Mouse (Mus musculus) CD4-positive helper T cell, adult 2 months (primary cell): Measurements from ENCODE around the gene Snap25.

Experiments
- DNase-seq: peaks from one replicate; pipeline ENCODE4 v3.0.0-alpha.2; 2012; ENCODE audit warnings: low read depth, missing footprints, low spot score

The Snap25 gene

DNA sequence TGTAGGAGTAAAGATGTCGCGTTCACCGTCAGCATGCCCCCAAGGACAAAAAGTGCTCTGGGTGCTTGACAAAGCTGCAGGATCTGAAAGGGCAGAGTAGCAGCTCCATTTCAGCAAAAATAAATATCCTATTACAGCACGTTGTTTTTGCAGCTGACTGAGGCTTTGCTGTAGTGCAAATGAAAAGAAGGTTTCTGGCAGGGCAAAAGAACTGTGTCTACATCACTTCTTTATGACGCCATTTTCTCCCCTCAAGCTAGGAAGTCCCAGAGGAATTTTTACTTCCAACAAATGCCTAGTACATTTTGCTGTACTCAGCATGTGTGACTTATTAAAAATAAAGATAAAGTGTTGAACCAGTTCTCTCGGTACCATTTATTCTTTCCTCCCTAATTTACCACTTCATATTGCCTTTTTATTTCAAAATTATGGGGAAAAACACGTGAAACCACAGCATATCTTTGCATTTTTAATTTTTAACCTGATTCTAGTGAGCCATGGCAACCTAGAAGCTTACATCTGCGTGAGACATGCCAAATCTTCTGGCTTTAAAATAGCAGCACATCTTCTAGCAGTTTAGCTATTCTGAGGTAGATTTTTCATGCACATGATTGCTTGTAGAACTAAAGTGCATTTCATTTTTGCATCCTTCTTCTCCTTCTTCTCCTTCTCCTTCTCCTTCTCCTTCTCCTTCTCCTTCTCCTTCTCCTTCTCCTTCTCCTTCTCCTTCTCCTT, 94.9 kb downstream of the Snap25 start:
- no peak for DNase-seq

DNA sequence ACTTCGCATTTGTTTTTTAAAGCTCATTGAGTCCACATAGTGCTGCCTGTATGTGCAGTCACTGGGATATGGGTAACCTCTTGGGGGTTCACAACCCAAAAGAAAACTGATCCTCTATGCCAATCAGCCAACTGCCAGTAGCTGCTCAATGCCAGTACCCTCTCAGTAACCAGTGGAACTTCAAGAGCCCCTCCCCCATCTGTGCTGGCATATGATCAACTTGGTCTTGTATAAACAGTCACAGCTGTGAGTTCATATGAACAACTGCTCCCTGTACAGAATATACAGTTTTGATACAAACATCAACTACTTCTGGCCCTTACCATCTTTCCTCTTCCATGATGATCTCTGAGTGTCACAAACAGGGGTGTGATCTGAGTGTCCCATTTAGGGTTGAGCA, 98.1 kb downstream of the Snap25 start:
- DNase-seq = no peak

DNA sequence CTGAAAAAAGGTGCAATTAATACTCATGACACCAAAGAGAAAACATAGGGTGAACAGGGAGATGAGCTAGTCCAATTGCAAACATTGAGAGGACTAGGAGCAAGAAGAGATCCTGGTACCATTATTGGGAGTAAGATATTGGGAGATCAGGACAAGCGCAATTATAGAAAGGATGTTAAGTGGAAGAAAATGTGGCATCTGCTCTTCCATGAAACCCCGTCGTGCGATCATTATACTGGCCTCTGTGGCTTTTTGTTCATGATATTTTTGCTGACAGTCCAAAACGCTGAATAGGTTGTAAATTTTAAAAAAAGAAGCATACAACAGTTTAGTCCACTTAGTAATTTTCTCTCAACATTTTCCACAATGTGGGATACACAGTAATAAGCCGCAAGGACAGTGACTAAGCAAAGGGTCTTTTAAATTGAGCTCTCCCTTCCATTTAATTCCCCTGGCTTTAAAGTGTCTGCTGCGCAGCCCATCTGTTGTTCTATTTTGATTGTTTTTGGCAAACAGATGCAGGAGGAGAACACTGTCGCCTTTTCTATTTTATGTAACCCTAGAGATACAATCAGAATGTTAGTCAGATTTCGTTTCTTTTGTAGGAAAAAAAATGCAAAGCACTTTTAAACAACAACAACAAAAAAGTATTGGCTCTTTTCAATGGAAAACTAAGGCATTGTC, 103.6 kb downstream of the Snap25 start:
- no peak for DNase-seq

DNA sequence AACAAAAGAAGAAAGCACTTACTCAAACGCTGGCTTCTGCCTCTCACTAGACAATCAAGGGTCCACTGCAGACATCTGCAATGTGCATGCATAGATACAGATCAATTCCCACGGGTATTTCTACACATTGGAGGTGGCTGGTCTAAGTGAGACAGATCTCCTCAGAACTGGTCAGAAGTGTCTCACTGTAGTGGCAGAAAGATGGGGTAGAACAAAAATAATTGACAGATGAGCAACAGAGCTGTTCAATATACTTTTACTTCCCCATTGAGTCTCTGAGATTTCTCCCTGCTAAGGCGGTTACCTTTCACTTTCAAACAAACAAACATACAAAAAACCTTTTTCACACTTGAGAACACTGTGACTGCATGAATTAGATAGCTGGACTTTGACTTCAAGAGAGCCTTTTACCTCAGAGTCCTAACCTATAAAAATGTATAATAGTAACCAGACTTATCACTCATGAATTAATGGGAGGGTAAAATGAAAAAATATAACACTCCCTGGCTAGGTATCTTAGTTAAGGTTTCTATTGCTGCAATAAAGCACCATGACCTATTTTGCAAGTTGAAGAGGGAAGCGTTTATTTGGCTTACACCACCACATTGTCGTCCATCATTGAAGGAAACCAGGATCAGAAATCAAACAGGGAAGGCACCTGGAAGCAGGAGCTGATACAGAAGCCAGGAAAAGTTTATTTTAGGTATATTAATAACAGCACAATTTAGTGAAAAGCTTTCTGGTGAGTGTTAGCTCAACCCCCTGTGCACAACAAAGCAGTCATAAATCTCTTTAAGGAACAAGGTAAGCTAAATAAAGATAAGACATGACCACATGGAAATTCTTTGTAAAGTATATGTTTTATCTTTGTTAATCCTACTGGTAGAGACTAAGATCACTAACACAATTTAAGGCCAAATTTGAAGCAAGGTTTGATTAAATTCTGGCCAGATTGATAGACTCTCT, 110.8 kb downstream of the Snap25 start:
- no peak for DNase-seq

DNA sequence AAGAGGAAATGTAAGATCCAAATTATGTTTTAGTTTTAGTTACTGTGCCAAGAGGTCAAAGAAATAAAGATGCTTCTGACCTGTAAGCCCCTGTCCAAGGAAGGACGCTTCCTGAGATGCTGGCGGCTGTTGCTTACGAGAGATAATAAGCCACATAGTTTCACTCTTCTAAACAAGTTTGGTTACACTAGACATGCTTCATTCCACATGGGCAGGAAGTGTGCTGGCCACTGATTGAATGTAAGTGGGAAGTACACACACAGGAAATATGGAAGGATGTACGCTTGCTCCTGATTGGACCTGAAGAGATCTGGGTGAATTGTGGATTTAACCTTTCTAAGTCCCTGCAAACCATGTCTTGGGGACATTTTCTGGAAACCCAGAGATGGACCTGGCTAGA, 114.4 kb downstream of the Snap25 start:
- no peak for DNase-seq
